34 mouse cellular contexts compared by ENCODE assay signal in genomic region chr7:63927121-63927520, GRCm38 (mm10). TPM values are rescaled to one million over a fixed set of nuclear protein-coding genes. Genes with fewer than 3 reads are reported as not detected.
A peak's percentile ranks its signal among the peaks of the same experiment; 100 is the strongest.
DNase-seq lines count a peak whose midpoint lies in the region; ATAC-seq and TF ChIP-seq lines count a peak whose summit lies in the region.
"Had no signal": no experiment of that assay in that cellular context is flagged by ENCODE, and none has a peak within 500 bp of the region (broad histone marks: within the 10 kb centered on the region; RNA-seq: fewer than 3 reads in every experiment).

No protein-coding gene starts in this region.

- no peaks in the 10 kb centered on the region for H3K36me3 ChIP-seq in embryonic facial prominence, embryonic 15.5 days
- H3K36me3 ChIP-seq in embryonic facial prominence, embryonic 10.5 days (replicated peaks): no peaks in the 10 kb centered on the region
- peaks cover 23% of the 10 kb centered on the region for H3K36me3 ChIP-seq in E14TG2a.4 (ENCODE audit: insufficient read depth, low read length)
- H3K36me3 ChIP-seq: forebrain, embryonic 12.5 days; hindbrain, embryonic 15.5 days; midbrain, embryonic 12.5 days; stomach, embryonic 15.5 days had no signal

- 91% methylated on average over 6 of the region's 6 CpGs for WGBS in embryonic facial prominence, embryonic 15.5 days
- 92% methylated on average over 6 of the region's 6 CpGs for WGBS in embryonic facial prominence, embryonic 10.5 days

- no peak overlapping the region for H3K4me2 ChIP-seq in embryonic facial prominence, embryonic 15.5 days (replicated peaks)
- H3K4me2 ChIP-seq: forebrain, embryonic 12.5 days; hindbrain, embryonic 15.5 days; liver, embryonic 13.5 days; midbrain, embryonic 12.5 days; stomach, embryonic 15.5 days had no signal

- no peaks in the 10 kb centered on the region for H3K9me3 ChIP-seq in embryonic facial prominence, embryonic 15.5 days (replicated peaks)
- no peaks in the 10 kb centered on the region for H3K9me3 ChIP-seq in embryonic facial prominence, embryonic 10.5 days
- H3K9me3 ChIP-seq in E14TG2a.4 (ENCODE audit: low read length): no peaks in the 10 kb centered on the region
- H3K9me3 ChIP-seq: forebrain, embryonic 12.5 days; hindbrain, embryonic 10.5 days; hindbrain, embryonic 15.5 days; liver, embryonic 13.5 days; megakaryocyte, embryonic 14.5 days; midbrain, embryonic 12.5 days; stomach, embryonic 15.5 days had no signal

- no peak for TF ChIP-seq CTCF in E14TG2a.4 (conservative IDR thresholded peaks at IDR 0.05; ENCODE audit: low read length)

- H3K27ac ChIP-seq in embryonic facial prominence, embryonic 15.5 days (replicated peaks): peak overlapping the region; percentile 7; the same call in 1 of the 2 replicates
- no peak overlapping the region for H3K27ac ChIP-seq in embryonic facial prominence, embryonic 10.5 days (replicated peaks)
- H3K27ac ChIP-seq in brown adipose tissue, adult 24 weeks (replicated peaks; ENCODE audit: low read depth, low read length): peak overlapping the region; percentile 23; the same call in 1 of the 2 replicates
- H3K27ac ChIP-seq: hindbrain, embryonic 10.5 days; kidney, postnatal 0 days had no signal

- H3K27me3 ChIP-seq in embryonic facial prominence, embryonic 15.5 days: no peaks in the 10 kb centered on the region
- no peaks in the 10 kb centered on the region for H3K27me3 ChIP-seq in embryonic facial prominence, embryonic 10.5 days (replicated peaks; ENCODE audit: low read depth, poor library complexity, severe bottlenecking)
- no peaks in the 10 kb centered on the region for H3K27me3 ChIP-seq in E14TG2a.4 (ENCODE audit: insufficient read depth, low read length)
- H3K27me3 ChIP-seq: forebrain, embryonic 12.5 days; hindbrain, embryonic 15.5 days; liver, embryonic 13.5 days; megakaryocyte, embryonic 14.5 days; midbrain, embryonic 12.5 days; stomach, embryonic 15.5 days had no signal

- H3K9ac ChIP-seq in embryonic facial prominence, embryonic 15.5 days: no peak overlapping the region
- H3K9ac ChIP-seq: forebrain, embryonic 12.5 days; forebrain, postnatal 0 days; hindbrain, embryonic 15.5 days; midbrain, embryonic 12.5 days; stomach, embryonic 15.5 days had no signal

- H3K4me1 ChIP-seq in embryonic facial prominence, embryonic 15.5 days: peaks cover 40% of the 10 kb centered on the region
- H3K4me1 ChIP-seq in embryonic facial prominence, embryonic 10.5 days: peaks cover 24% of the 10 kb centered on the region
- H3K4me1 ChIP-seq in E14TG2a.4 (replicated peaks; ENCODE audit: low read depth, low read length): peaks cover 93% of the 10 kb centered on the region
- H3K4me1 ChIP-seq in brown adipose tissue, adult 24 weeks (ENCODE audit: control insufficient read depth, insufficient read depth, insufficient read length, low read length): peaks cover 73% of the 10 kb centered on the region

- no peak for ATAC-seq in embryonic facial prominence, embryonic 15.5 days (ENCODE audit: insufficient number of reproducible peaks, low FRiP score, low TSS enrichment, low read depth)
- ATAC-seq: activated CD4-positive, CD25-positive, alpha-beta regulatory T cell, adult 4 months; forebrain, postnatal 0 days; inflammation-experienced regulatory T-cells, adult 6 months; lung, postnatal 0 days had no signal

- DNase-seq in embryonic facial prominence, embryonic 10.5 days (ENCODE audit: low spot score): no peak
- peak; percentile 17 for DNase-seq in kidney, adult 9 months
- DNase-seq in kidney, adult 11 months: no peak
- DNase-seq in thymus, postnatal 4 days: no peak
- DNase-seq: adrenal gland, postnatal 10 days; B cell, adult 2 months; forebrain, postnatal 0 days; gastrocnemius, postnatal 14 days; heart, postnatal 14 days; liver, embryonic 13.5 days; lung, postnatal 4 days; retina, postnatal 1 day; right cerebral cortex, postnatal 25 days had no signal

- no peak overlapping the region for H3K4me3 ChIP-seq in embryonic facial prominence, embryonic 15.5 days (replicated peaks)
- H3K4me3 ChIP-seq in embryonic facial prominence, embryonic 10.5 days: no peak overlapping the region
- 0 out of 2 replicates have a peak overlapping the region, but pooled peaks have one; percentile 20 for H3K4me3 ChIP-seq in E14TG2a.4 (replicated peaks; ENCODE audit: low read length)
- H3K4me3 ChIP-seq in brown adipose tissue, adult 24 weeks (ENCODE audit: insufficient read depth, low read depth, low read length): no peak overlapping the region
- H3K4me3 ChIP-seq: forebrain, embryonic 12.5 days; hindbrain, embryonic 10.5 days; hindbrain, embryonic 15.5 days; liver, embryonic 13.5 days; midbrain, embryonic 12.5 days; stomach, embryonic 15.5 days had no signal

RNA-seq across cellular contexts. Expression of gene E030018B13Rik, which starts 10.5 kb away (rescaled TPM):
- polyA plus RNA-seq in embryonic facial prominence, embryonic 15.5 days (2015; fragmentation: Nextera tagmentation; extraction: Ambion mirVana): 0.16 and 0.22 TPM in 2 replicates
- not detected in 2 replicates for polyA plus RNA-seq in embryonic facial prominence, embryonic 10.5 days (2016; fragmentation: Nextera tagmentation; extraction: Ambion mirVana)
- not detected in 2 replicates for polyA plus RNA-seq in brown adipose tissue, adult 24 weeks (2012; ENCODE audit: insufficient read depth, insufficient read length, missing spikeins)
- polyA plus RNA-seq: cerebellum, adult 2 months; embryonic facial prominence, embryonic 14.5 days; forebrain, embryonic 12.5 days; forebrain, postnatal 0 days; heart, embryonic 14.5 days; hindbrain, embryonic 10.5 days; hindbrain, embryonic 15.5 days; kidney, adult 2 months; kidney, postnatal 0 days; large intestine, adult 2 months; limb, embryonic 11.5 days; liver, embryonic 13.5 days; midbrain, embryonic 12.5 days; midbrain, postnatal 0 days; urinary bladder, adult 2 months had no signal

RNA-seq across cellular contexts. Expression of gene Klf13, which starts 11.6 kb away (rescaled TPM):
- polyA plus RNA-seq in embryonic facial prominence, embryonic 15.5 days (2015; fragmentation: Nextera tagmentation; extraction: Ambion mirVana): 39.2 and 39.9 TPM in 2 replicates
- 22.1 and 23.9 TPM in 2 replicates for polyA plus RNA-seq in embryonic facial prominence, embryonic 10.5 days (2016; fragmentation: Nextera tagmentation; extraction: Ambion mirVana)
- 13.6 and 24.0 TPM in 2 replicates for polyA plus RNA-seq in brown adipose tissue, adult 24 weeks (2012; ENCODE audit: insufficient read depth, insufficient read length, missing spikeins)
